Mouse (Mus musculus) hindbrain, embryonic 11.5 days (tissue): ENCODE data around the gene Fblim1. TPM values are rescaled to one million over a fixed set of nuclear protein-coding genes. Genes with fewer than 3 reads are reported as not detected.

Source experiments
- ATAC-seq: fragments of 200-750 bp; cut with Nextera tagmentation; 2 replicates; pipeline ENCODE4 v1.8.0; 2017; ENCODE audit warnings: mild to moderate bottlenecking, moderate TSS enrichment, moderate library complexity; ENCODE audit not compliant: low FRiP score
- DNase-seq: peaks from one replicate; pipeline ENCODE4 v3.0.0-alpha.2; 2015; ENCODE audit warnings: low spot score
- H3K27ac ChIP-seq: fragments of 300-500 bp; sonication (generic); 2 replicates; pipeline ENCODE4 v1.5.1; 2014; ENCODE audit warnings: mild to moderate bottlenecking, low read depth, low read length
- H3K27me3 ChIP-seq: fragments of 300-500 bp; sonication (generic); 2 replicates; pipeline ENCODE4 v1.6.1; 2014; ENCODE audit warnings: mild to moderate bottlenecking, low read length, moderate library complexity, mixed read lengths; ENCODE audit not compliant: control insufficient read depth, insufficient read depth
- H3K36me3 ChIP-seq: fragments of 300-500 bp; sonication (generic); 2 replicates; pipeline ENCODE4 v1.6.1; 2014; ENCODE audit warnings: mild to moderate bottlenecking, low read length, moderate library complexity, mixed read lengths; ENCODE audit not compliant: control insufficient read depth, insufficient read depth
- H3K4me1 ChIP-seq: fragments of 300-500 bp; sonication (generic); replicated peaks from 2 replicates; pipeline ENCODE4 v1.6.1; 2014; ENCODE audit warnings: low read length, mixed read lengths; ENCODE audit not compliant: control insufficient read depth, insufficient read depth
- H3K4me2 ChIP-seq: fragments of 300-500 bp; sonication (generic); replicated peaks from 2 replicates; pipeline ENCODE4 v1.6.1; 2014; ENCODE audit warnings: mild to moderate bottlenecking, low read depth, low read length
- H3K4me3 ChIP-seq: fragments of 300-500 bp; sonication (generic); 2 replicates; pipeline ENCODE4 v1.5.1; 2014; ENCODE audit warnings: low read depth, low read length
- H3K9ac ChIP-seq: fragments of 300-500 bp; sonication (generic); 2 replicates; pipeline ENCODE4 v1.6.1; 2014; ENCODE audit warnings: low read depth, low read length
- H3K9me3 ChIP-seq: fragments of 300-500 bp; sonication (generic); 2 replicates; pipeline ENCODE4 v1.6.1; 2016; ENCODE audit warnings: low read length; ENCODE audit not compliant: control insufficient read depth
- WGBS: fragments of 180-500 bp; shearing (Covaris S2); extraction: QIAGEN DNeasy Blood & Tissue Kit; methylation state at CpG from one replicate; pipeline ENCODE4 v1.1.7; 2014; 5-methylcytosine and 5-hydroxymethylcytosine counted together
- polyA plus RNA-seq: library from polyadenylated mRNA; unstranded; fragments of >200 nt; fragmentation: Nextera tagmentation; extraction: Ambion mirVana; gene quantifications from 2 replicates; pipeline ENCODE4 v1.2.1, GENCODE M21; 2014

Gene Fblim1
- 29.1 and 31.1 TPM in 2 replicates for polyA plus RNA-seq

GRCm38 (mm10) chr4:141605861-141606260 is at the start of gene Fblim1:
Gene Fblim1 (minus strand): TSS chr4:141606096.
- Histone ChIP-seq H3K4me2 (no peak within 1 kb of the TSS), H3K9me3 (no peaks in the 10 kb centered on the region), H3K27me3 (no peaks in the 10 kb centered on the region), H3K36me3 (no peaks in the 10 kb centered on the region), H3K27ac (no peak within 1 kb of the TSS), H3K9ac (no peak within 1 kb of the TSS), H3K4me1 (no peaks in the 10 kb centered on the region), H3K4me3 (no peak within 1 kb of the TSS)
- DNase-seq (no peak), ATAC-seq (no peak)
- WGBS = 84% methylated on average over 11 of the region's 11 CpGs

- WGBS = 91% methylated on average over 6 of the region's 6 CpGs
- H3K36me3 ChIP-seq = no peaks in the 10 kb centered on the region
- DNase-seq = no peak
- no peak overlapping the region for H3K9ac ChIP-seq
- no peak for ATAC-seq
- H3K9me3 ChIP-seq = no peaks in the 10 kb centered on the region
- no peaks in the 10 kb centered on the region for H3K4me1 ChIP-seq
- H3K4me3 ChIP-seq = no peak overlapping the region
- no peak overlapping the region for H3K4me2 ChIP-seq
- no peaks in the 10 kb centered on the region for H3K27me3 ChIP-seq
- H3K27ac ChIP-seq = no peak overlapping the region
These were observed 48.6 kb upstream of the Fblim1 start for GRCm38 (mm10) chr4:141654509-141654908.

- no peak for DNase-seq
- no peaks in the 10 kb centered on the region for H3K9me3 ChIP-seq
- H3K4me3 ChIP-seq = no peak overlapping the region
- H3K27me3 ChIP-seq = no peaks in the 10 kb centered on the region
- H3K27ac ChIP-seq = no peak overlapping the region
- no peak overlapping the region for H3K9ac ChIP-seq
- no peaks in the 10 kb centered on the region for H3K4me1 ChIP-seq
- 92% methylated on average over 13 of the region's 13 CpGs for whole genome bisulfite sequencing
- ATAC-seq = no peak
- no peaks in the 10 kb centered on the region for H3K36me3 ChIP-seq
- no peak overlapping the region for H3K4me2 ChIP-seq
These were observed 47.9 kb upstream of the Fblim1 start for GRCm38 (mm10) chr4:141653813-141654212.

GRCm38 (mm10) chr4:141653044-141653443 is 47.1 kb upstream of the Fblim1 start:
- Histone ChIP-seq H3K4me1 (no peaks in the 10 kb centered on the region), H3K9ac (no peak overlapping the region), H3K36me3 (no peaks in the 10 kb centered on the region), H3K27ac (no peak overlapping the region), H3K4me2 (no peak overlapping the region), H3K27me3 (no peaks in the 10 kb centered on the region), H3K9me3 (no peaks in the 10 kb centered on the region), H3K4me3 (no peak overlapping the region)
- DNase-seq (no peak), ATAC-seq (no peak)
- 93% methylated on average over 8 of the region's 8 CpGs for WGBS

GRCm38 (mm10) chr4:141651944-141652343 is 46.0 kb upstream of the Fblim1 start:
- Histone ChIP-seq H3K27me3 (no peaks in the 10 kb centered on the region), H3K9ac (no peak overlapping the region), H3K9me3 (no peaks in the 10 kb centered on the region), H3K27ac (no peak overlapping the region), H3K4me3 (no peak overlapping the region), H3K4me2 (no peak overlapping the region), H3K4me1 (no peaks in the 10 kb centered on the region), H3K36me3 (no peaks in the 10 kb centered on the region)
- DNase-seq (no peak), ATAC-seq (no peak)
- 88% methylated on average over 10 of the region's 10 CpGs for whole genome bisulfite sequencing

- 90% methylated on average over 6 of the region's 6 CpGs for WGBS
- Histone ChIP-seq H3K27me3 (no peaks in the 10 kb centered on the region), H3K36me3 (no peaks in the 10 kb centered on the region), H3K4me3 (no peak overlapping the region), H3K4me2 (no peak overlapping the region), H3K9me3 (no peaks in the 10 kb centered on the region), H3K27ac (no peak overlapping the region), H3K9ac (no peak overlapping the region), H3K4me1 (no peaks in the 10 kb centered on the region)
- DNase-seq (no peak), ATAC-seq (no peak)
These were observed 45.4 kb upstream of the Fblim1 start for GRCm38 (mm10) chr4:141651286-141651685.

- Histone ChIP-seq H3K27me3 (no peaks in the 10 kb centered on the region), H3K4me1 (no peaks in the 10 kb centered on the region), H3K4me2 (no peak overlapping the region), H3K36me3 (no peaks in the 10 kb centered on the region), H3K4me3 (no peak overlapping the region), H3K27ac (no peak overlapping the region), H3K9ac (no peak overlapping the region), H3K9me3 (no peaks in the 10 kb centered on the region)
- WGBS = 80% methylated on average over 6 of the region's 6 CpGs
- no peak for DNase-seq
- ATAC-seq = no peak
These were observed 43.3 kb upstream of the Fblim1 start for GRCm38 (mm10) chr4:141649244-141649643.

- Histone ChIP-seq H3K4me3 (no peak overlapping the region), H3K27ac (no peak overlapping the region), H3K4me1 (no peaks in the 10 kb centered on the region), H3K9me3 (no peaks in the 10 kb centered on the region), H3K4me2 (no peak overlapping the region), H3K27me3 (no peaks in the 10 kb centered on the region), H3K9ac (no peak overlapping the region), H3K36me3 (no peaks in the 10 kb centered on the region)
- WGBS = 95% methylated on average over 5 of the region's 5 CpGs
- ATAC-seq (no peak), DNase-seq (no peak)
These were observed 42.4 kb upstream of the Fblim1 start for GRCm38 (mm10) chr4:141648262-141648661.

GRCm38 (mm10) chr4:141647187-141647586 is 41.3 kb upstream of the Fblim1 start:
- no peaks in the 10 kb centered on the region for H3K9me3 ChIP-seq
- no peak overlapping the region for H3K4me3 ChIP-seq
- no peak overlapping the region for H3K4me2 ChIP-seq
- no peak overlapping the region for H3K9ac ChIP-seq
- H3K27me3 ChIP-seq = no peaks in the 10 kb centered on the region
- no peak for DNase-seq
- ATAC-seq = no peak
- WGBS = 89% methylated on average over 3 of the region's 3 CpGs
- no peaks in the 10 kb centered on the region for H3K36me3 ChIP-seq
- H3K4me1 ChIP-seq = no peaks in the 10 kb centered on the region
- H3K27ac ChIP-seq = no peak overlapping the region
